Mouse (Mus musculus): Measurements from ENCODE around the gene Zfp729a. TPM values are rescaled to one million over a fixed set of nuclear protein-coding genes. Genes with fewer than 3 reads are reported as not detected.
A peak's percentile ranks its signal among the peaks of the same experiment; 100 is the strongest.
"Not testable (repeated sequence)": the region's sequence is repeated elsewhere in the genome, so short reads cannot be mapped to it uniquely, and the experiment has no call there.

The Zfp729a gene
- total RNA-seq (2021): 1 to 10 TPM; 3.4 TPM
- long read RNA-seq, experiment 1, partial matches to known transcripts: 0 of 1 reads
- long read RNA-seq, experiment 1, other reads (novel, unspliced or antisense): 1 of 1 reads
- long read RNA-seq, experiment 2, partial matches to known transcripts: 0 of 1 reads
- long read RNA-seq, experiment 2, other reads (novel, unspliced or antisense): 1 of 1 reads

DNA sequence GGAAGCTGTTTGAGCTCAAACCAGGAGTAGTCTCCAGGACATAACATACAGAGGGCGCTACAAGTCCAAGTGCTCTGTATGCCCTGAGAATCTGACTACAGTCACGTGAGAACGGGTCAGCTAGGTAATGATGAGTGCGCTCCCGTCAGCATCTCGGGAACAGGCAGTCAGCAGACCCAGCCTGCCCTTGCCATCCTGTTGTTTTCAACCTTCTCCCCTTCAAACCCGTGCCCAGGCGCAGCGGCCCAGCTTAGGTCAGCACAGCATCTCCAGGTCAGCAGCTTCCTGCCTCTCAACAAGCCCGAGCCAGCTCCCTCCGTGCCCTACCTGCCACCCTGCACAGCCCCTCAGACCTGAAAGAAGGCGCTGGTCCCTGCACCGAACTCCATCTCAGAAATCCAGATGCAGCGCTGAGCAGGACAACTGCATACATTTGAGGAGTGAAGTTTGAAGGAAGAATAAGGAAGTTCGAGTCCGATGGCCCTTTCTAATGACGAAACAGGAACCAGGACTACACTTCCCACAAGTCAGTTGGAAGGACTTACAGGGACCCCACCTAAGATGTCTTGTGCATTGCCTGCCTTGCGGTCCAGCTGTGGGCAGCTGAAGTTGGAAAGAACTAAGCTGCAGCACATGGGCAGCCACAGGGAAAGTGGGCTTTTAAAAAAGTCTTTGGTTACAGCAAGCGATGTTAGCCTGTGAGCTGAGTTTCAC, at the start of gene Zfp729a, which contains the start of gene Gm49345:
Gene Zfp729a (minus strand): TSS at position 498 of the 714 bp plus-strand sequence.
Gene Gm49345 (minus strand): TSS at position 476 of the 714 bp plus-strand sequence.
- intact Hi-C loops (cut with DNase I): loop anchor here (2.0 to 5.0 kb wide), 4 partner anchors 29 to 205 kb away; partner anchors contain the start of genes Zfp65 and Zfp729b

DNA sequence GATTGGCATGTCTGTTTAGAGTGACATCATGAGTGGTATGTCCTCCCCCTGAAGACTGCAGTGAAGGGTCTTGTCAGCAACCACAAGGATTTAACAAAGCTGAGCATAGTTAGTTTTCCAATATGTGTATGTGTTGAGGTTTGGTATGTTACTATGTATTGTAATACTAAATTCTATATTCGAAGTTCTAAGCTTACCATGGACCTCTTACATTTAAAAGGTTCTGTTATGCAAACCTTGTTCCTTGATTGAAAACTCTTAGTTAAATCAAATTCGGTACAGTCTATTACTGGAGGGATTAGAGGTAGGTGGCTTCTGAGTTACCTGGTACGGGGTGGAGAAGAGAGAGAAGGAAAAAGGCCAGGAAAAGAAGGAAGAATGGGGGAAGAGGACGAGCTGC, 49.4 kb upstream of the Zfp729a start, which contains the start of gene Zfp738:
Gene Zfp738 (minus strand): TSS at position 101 of the 400 bp plus-strand sequence.
- intact Hi-C loops (cut with DNase I): no loop called here
- DNase-seq: no peak

More for the DNA sequence above, at the start of gene Zfp729a, which contains the start of gene Gm49345:
- DNase-seq: peak; percentile 76 to 89

- not testable (repeated sequence) for DNase-seq
- intact Hi-C loops (cut with DNase I): loop anchor here (2.0 to 5.0 kb wide), 3 partner anchors 41 to 161 kb away; partner anchors contain the start of genes Gm49345 and Zfp729a
Measured at GRCm38 (mm10) chr13:67683841-67684240, 46.2 kb upstream of the Zfp729a start.

- peak; percentile 72 to 87 for DNase-seq
- intact Hi-C loops (cut with DNase I): loop anchor here (2.0 to 5.0 kb wide), 3 partner anchors 42 to 162 kb away; partner anchors contain the start of genes Gm49345 and Zfp729a
Measured at GRCm38 (mm10) chr13:67682959-67683735, 45.6 kb upstream of the Zfp729a start.

- DNase-seq: no peak
- intact Hi-C loops (cut with DNase I): no loop called here
Measured at GRCm38 (mm10) chr13:67674902-67675301, 37.3 kb upstream of the Zfp729a start.

- intact Hi-C loops (cut with DNase I): no loop called here
- DNase-seq: no peak
Measured at GRCm38 (mm10) chr13:67652496-67652895, 14.9 kb upstream of the Zfp729a start.

DNA sequence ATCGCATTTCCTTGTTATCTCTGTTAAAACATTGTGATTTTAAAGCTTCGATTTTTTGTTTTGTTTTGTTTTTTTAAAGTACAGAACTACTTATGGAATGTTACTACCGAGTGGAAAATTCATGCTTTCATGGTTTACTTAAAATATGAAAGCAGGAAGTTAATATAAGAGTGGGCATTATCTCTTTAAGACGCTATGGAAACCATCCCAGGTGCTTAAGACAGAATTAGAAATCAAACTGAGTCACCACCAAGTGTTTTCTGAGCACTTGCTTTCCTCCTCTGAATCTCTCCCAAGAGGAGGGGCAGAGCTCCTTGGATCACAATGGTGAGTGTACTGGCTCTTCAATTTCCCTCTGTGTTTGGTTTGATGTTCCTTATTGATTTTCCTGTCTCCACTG, 27.5 kb downstream of the Zfp729a start:
- intact Hi-C loops (cut with DNase I): no loop called here
- no peak for DNase-seq

DNA sequence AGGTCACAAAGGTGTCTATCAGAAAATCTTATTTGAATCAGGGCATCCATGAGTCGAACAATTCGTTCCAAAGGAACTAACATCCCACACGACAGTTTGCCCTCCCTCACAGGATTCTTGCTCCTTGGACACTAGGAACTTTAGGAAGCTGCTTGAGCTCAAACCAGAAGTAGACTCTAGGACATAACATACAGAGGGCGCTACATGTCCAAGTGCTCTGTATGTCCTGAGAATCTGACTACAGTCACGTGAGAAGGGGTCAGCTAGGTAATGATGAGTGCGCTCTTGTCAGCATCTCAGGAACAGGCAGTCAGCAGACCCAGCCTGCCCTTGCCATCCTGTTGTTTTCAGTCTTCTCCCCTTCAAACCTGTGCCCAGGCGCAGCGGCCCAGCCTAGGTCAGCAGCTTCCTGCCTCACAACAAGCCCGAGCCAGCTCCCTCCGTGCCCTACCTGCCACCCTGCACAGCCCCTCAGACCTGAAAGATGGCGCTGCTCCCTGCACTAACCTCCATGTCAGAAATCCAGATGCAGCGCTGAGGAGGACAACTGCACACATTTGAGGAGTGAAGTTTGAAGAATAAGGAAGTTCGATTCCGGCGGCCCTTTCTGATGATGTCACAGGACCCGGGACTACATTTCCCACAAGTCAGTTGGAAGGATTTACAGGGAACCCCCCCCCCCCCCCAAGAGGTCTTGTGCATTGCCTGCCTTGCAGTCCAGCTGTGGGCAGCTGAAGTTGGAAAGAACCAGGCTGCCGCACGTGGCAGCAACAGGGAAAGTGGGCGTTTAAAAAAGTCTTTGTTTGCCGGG, 28.3 kb downstream of the Zfp729a start, which contains the start of gene Zfp729b:
Gene Zfp729b (minus strand): TSS at position 642 of the 811 bp plus-strand sequence.
- peak; percentile 84 to 94 for DNase-seq
- intact Hi-C loops (cut with DNase I): loop anchor here (2.0 to 5.0 kb wide), 2 partner anchors 28 to 342 kb away; partner anchors contain the start of genes Gm49345 and Zfp729a

DNA sequence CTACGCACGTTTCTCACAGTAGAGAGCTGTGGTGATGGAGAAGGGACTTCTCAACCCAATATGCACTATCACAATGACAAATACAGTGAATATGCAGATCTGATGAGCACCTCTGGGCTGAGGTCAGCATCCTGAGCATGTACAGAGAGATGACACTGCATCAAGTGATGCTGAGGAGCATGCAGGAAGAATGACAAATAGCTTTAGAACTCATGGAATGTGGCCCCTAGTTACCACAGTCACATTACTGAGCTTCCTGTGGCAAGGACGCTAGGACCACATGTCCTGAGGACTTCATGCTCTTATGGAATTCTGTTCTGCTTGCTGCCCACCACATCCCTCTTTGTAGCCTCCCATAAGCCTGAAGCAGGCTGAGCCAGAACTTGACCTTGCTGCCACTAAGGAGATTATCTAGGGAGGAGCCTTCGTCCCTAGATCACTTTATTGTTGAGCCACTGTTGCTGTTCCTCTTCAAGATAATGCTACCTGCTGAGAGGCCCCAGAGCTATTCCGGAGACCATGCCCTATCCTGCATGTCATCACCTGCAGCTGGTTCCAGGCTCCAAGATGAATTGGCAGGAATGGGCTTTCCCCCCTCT, 64.9 kb downstream of the Zfp729a start:
- intact Hi-C loops (cut with DNase I): no loop called here
- no peak for DNase-seq

Other genes with a start within 250 kb of the Zfp729a start
- gene Zfp429, start 238.0 kb downstream of the Zfp729a start, total RNA-seq (2021): 1 to 10 TPM; 1.6 to 1.8 TPM
- under 1 TPM in 1 of 2 experiments, not detected in 1; 0.29 TPM for gene Zfp459, start 216.4 kb downstream of the Zfp729a start, total RNA-seq (2021)
- gene Zfp874a, start 186.2 kb downstream of the Zfp729a start, total RNA-seq (2021): 1 to 10 TPM; 6.1 TPM
- gene Zfp874b, start 153.5 kb downstream of the Zfp729a start, total RNA-seq (2021): 10 to 100 TPM; 13.6 to 14.4 TPM
- 1 to 10 TPM; 4.4 to 5.1 TPM for gene Zfp58, start 137.2 kb downstream of the Zfp729a start, total RNA-seq (2021)
- gene Gm26965, start 111.6 kb downstream of the Zfp729a start, total RNA-seq (2021): under 1 TPM in 1 of 2 experiments, not detected in 1; 0.45 TPM
- gene Zfp87, start 111.6 kb downstream of the Zfp729a start, total RNA-seq (2021): 10 to 100 TPM; 10.9 to 11.0 TPM
- 1 to 10 TPM; 3.9 to 4.8 TPM for gene Zfp748, start 84.0 kb downstream of the Zfp729a start, total RNA-seq (2021)
- gene Zfp729b, start 28.1 kb downstream of the Zfp729a start, total RNA-seq (2021): 1 to 10 TPM; 4.3 TPM
- gene Gm49345, start within 50 bp of the Zfp729a start, total RNA-seq (2021): under 1 TPM; 0.34 to 0.38 TPM
- 1 to 10 TPM; 6.4 to 7.1 TPM for gene Zfp738, start 49.3 kb upstream of the Zfp729a start, total RNA-seq (2021)
- 1 to 10 TPM; 6.0 to 6.8 TPM for gene Zfp65, start 91.4 kb upstream of the Zfp729a start, total RNA-seq (2021)
- gene Zfp85, start 117.4 kb upstream of the Zfp729a start, total RNA-seq (2021): 1 to 10 TPM; 1.8 to 3.1 TPM
- gene Zfp493, start 141.9 kb upstream of the Zfp729a start, total RNA-seq (2021): 1 to 10 TPM in 1 of 2 experiments, under 1 TPM in 1; 0.90 to 1.1 TPM
- gene Zfp273, start 175.9 kb upstream of the Zfp729a start, total RNA-seq (2021): 1 to 10 TPM; 1.9 to 2.2 TPM
- gene Gm10037, start 193.3 kb upstream of the Zfp729a start, total RNA-seq (2021): under 1 TPM; 0.76 to 0.78 TPM
- not detected for gene BC048507, start 225.5 kb upstream of the Zfp729a start, total RNA-seq (2021)

Data from heart, postnatal 14 days (tissue).